Mouse (Mus musculus) intestine, postnatal 0 days (tissue): ENCODE results near the gene D13Ertd608e. TPM values are rescaled to one million over a fixed set of nuclear protein-coding genes. Genes with fewer than 3 reads are reported as not detected.
"Not testable (repeated sequence)": the region's sequence is repeated elsewhere in the genome, so short reads cannot be mapped to it uniquely, and the experiment has no call there.

Experiments
- ATAC-seq: fragments of 200-750 bp; cut with Nextera tagmentation; 2 replicates; pipeline ENCODE4 v1.8.0; 2017; ENCODE audit warnings: mild to moderate bottlenecking, moderate TSS enrichment, moderate library complexity
- H3K27ac ChIP-seq: fragments of 300-500 bp; sonication (generic); 2 replicates; pipeline ENCODE4 v1.5.1; 2014; ENCODE audit warnings: mild to moderate bottlenecking, low read depth, low read length, moderate library complexity
- H3K27me3 ChIP-seq: fragments of 300-500 bp; sonication (generic); replicated peaks from 2 replicates; pipeline ENCODE4 v1.6.1; 2014; ENCODE audit warnings: low read length, mixed read lengths; ENCODE audit not compliant: control insufficient read depth, insufficient read depth
- H3K36me3 ChIP-seq: fragments of 300-500 bp; sonication (generic); 2 replicates; pipeline ENCODE4 v1.6.1; 2014; ENCODE audit warnings: mild to moderate bottlenecking, moderate library complexity; ENCODE audit not compliant: control insufficient read depth, insufficient read depth
- H3K4me1 ChIP-seq: fragments of 300-500 bp; sonication (generic); replicated peaks from 2 replicates; pipeline ENCODE4 v1.6.1; 2014; ENCODE audit warnings: antibody characterized with exemption, low read length, mixed read lengths; ENCODE audit not compliant: control insufficient read depth, insufficient read depth
- H3K4me2 ChIP-seq: fragments of 300-500 bp; sonication (generic); replicated peaks from 2 replicates; pipeline ENCODE4 v1.6.1; 2014; ENCODE audit warnings: low read depth, mild to moderate bottlenecking, moderate library complexity
- H3K4me3 ChIP-seq: fragments of 300-500 bp; sonication (generic); 2 replicates; pipeline ENCODE4 v1.5.1; 2014; ENCODE audit warnings: low read depth, low read length
- H3K9ac ChIP-seq: fragments of 300-500 bp; sonication (generic); 2 replicates; pipeline ENCODE4 v1.6.1; 2014; ENCODE audit warnings: mild to moderate bottlenecking, low read depth, low read length
- H3K9me3 ChIP-seq: fragments of 300-500 bp; sonication (generic); 2 replicates; pipeline ENCODE4 v1.6.1; 2016; ENCODE audit warnings: mixed run types; ENCODE audit not compliant: control insufficient read depth
- CTCF ChIP-seq: sonication (generic); IDR thresholded peaks from 2 replicates; pipeline ENCODE4 v1.5.1; 2016; ENCODE audit warnings: low read depth, mild to moderate bottlenecking, control low read depth, antibody characterized with exemption, moderate library complexity
- whole genome bisulfite sequencing: fragments of 180-500 bp; shearing (Covaris S2); extraction: QIAGEN DNeasy Blood & Tissue Kit; methylation state at CpG from one replicate; pipeline ENCODE4 v1.1.7; 2014; 5-methylcytosine and 5-hydroxymethylcytosine counted together
- polyA plus RNA-seq: library from polyadenylated mRNA; unstranded; fragments of >200 nt; fragmentation: Nextera tagmentation; extraction: Ambion mirVana; gene quantifications from 2 replicates; pipeline ENCODE4 v1.2.1, GENCODE M21; 2015

Gene D13Ertd608e
- not detected in 2 replicates for polyA plus RNA-seq

GRCm38 (mm10) chr13:119835320-119836056 lies at the start of gene D13Ertd608e:
Gene D13Ertd608e (plus strand): TSS chr13:119836006.
- not testable (repeated sequence) for H3K27ac ChIP-seq, H3K4me1 ChIP-seq, H3K9ac ChIP-seq, H3K9me3 ChIP-seq, H3K36me3 ChIP-seq, H3K27me3 ChIP-seq, H3K4me3 ChIP-seq
- TF ChIP-seq CTCF, result peak; percentile 69
- peak within 1 kb of the TSS; percentile 52 for H3K4me2 ChIP-seq
- 13% methylated on average over 18 of the region's 25 CpGs for WGBS
- peak; percentile 46; the same call in 1 of the 2 replicates for ATAC-seq

- Histone ChIP-seq H3K4me3 (peak overlapping the region; percentile 91), H3K27ac (peak overlapping the region; percentile 91), H3K4me2 (peak overlapping the region; percentile 96), H3K4me1 (no peaks in the 10 kb centered on the region; the same call in 1 of the 2 replicates), H3K9me3 (no peaks in the 10 kb centered on the region), H3K36me3 (peaks cover 7% of the 10 kb centered on the region), H3K9ac (peak overlapping the region; percentile 93), H3K27me3 (no peaks in the 10 kb centered on the region)
- no peak for TF ChIP-seq CTCF
- ATAC-seq, result peak; percentile 45
- WGBS, result under 1% methylated on average over 42 of the region's 66 CpGs
Measured at GRCm38 (mm10) chr13:119789851-119790717, 45.7 kb upstream of the D13Ertd608e start.

GRCm38 (mm10) chr13:119790761-119791579 lies 44.8 kb upstream of the D13Ertd608e start, which contains the start of gene Zfp131:
Gene Zfp131 (minus strand): TSS chr13:119790889.
- peak within 1 kb of the TSS; percentile 93 for H3K9ac ChIP-seq
- peak within 1 kb of the TSS; percentile 91 for H3K4me3 ChIP-seq
- peaks cover 7% of the 10 kb centered on the region for H3K36me3 ChIP-seq
- peak; percentile 17; the same call in 1 of the 2 replicates for TF ChIP-seq CTCF
- no peaks in the 10 kb centered on the region for H3K27me3 ChIP-seq
- H3K9me3 ChIP-seq, result no peaks in the 10 kb centered on the region
- H3K4me2 ChIP-seq, result peak within 1 kb of the TSS; percentile 96
- peak within 1 kb of the TSS; percentile 91 for H3K27ac ChIP-seq
- peak; percentile 98 for ATAC-seq
- H3K4me1 ChIP-seq, result no peaks in the 10 kb centered on the region; the same call in 1 of the 2 replicates
- under 1% methylated on average over 59 of the region's 86 CpGs for WGBS

- Histone ChIP-seq H3K27me3 (no peaks in the 10 kb centered on the region), H3K4me3 (peak overlapping the region; percentile 91), H3K9me3 (no peaks in the 10 kb centered on the region), H3K9ac (peak overlapping the region; percentile 93), H3K36me3 (peaks cover 6% of the 10 kb centered on the region), H3K4me1 (no peaks in the 10 kb centered on the region; the same call in 1 of the 2 replicates), H3K27ac (peak overlapping the region; percentile 91), H3K4me2 (peak overlapping the region; percentile 96)
- 3% methylated on average over 18 of the region's 18 CpGs for WGBS
- no peak for ATAC-seq
- TF ChIP-seq CTCF, result no peak
Measured at GRCm38 (mm10) chr13:119791580-119792135, 44.1 kb upstream of the D13Ertd608e start.

GRCm38 (mm10) chr13:119792791-119793404 lies 42.9 kb upstream of the D13Ertd608e start:
- TF ChIP-seq CTCF, result no peak
- Histone ChIP-seq H3K27me3 (no peaks in the 10 kb centered on the region), H3K9me3 (no peaks in the 10 kb centered on the region), H3K4me3 (no peak overlapping the region), H3K36me3 (no peaks in the 10 kb centered on the region), H3K4me2 (no peak overlapping the region), H3K27ac (no peak overlapping the region), H3K4me1 (no peaks in the 10 kb centered on the region; the same call in 1 of the 2 replicates), H3K9ac (no peak overlapping the region)
- no peak for ATAC-seq
- 67% methylated on average over 5 of the region's 5 CpGs for WGBS
